Mouse (Mus musculus): ENCODE measurements at regions not wholly inside any gene's neighbourhood (a gene's known extent, or its start where the extent isn't known, plus 50 kb on each side); places are given as distances from the start of the nearest gene placed in this dataset.

DNA sequence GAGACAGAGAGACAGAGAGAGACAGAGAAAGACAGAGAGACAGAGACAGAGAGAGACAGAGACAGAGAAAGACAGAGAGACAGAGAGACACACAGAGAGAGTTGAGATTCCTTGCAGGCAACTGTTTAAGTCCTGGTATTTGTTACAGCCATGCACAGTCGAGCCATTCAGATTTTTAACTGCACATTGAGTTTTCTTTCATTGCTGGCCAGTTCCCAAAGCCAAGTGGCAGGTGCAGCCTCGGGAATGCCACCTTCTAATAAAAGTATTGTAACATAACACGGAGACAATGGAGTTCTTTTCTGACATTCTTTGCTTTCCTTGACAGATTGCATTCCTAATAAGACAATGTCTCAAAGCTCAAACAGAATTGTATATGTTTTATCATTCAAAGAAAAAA lies 306.3 kb upstream of the Flrt2 start:
- ATAC-seq (ENCODE audit: low TSS enrichment) = no peak

DNA sequence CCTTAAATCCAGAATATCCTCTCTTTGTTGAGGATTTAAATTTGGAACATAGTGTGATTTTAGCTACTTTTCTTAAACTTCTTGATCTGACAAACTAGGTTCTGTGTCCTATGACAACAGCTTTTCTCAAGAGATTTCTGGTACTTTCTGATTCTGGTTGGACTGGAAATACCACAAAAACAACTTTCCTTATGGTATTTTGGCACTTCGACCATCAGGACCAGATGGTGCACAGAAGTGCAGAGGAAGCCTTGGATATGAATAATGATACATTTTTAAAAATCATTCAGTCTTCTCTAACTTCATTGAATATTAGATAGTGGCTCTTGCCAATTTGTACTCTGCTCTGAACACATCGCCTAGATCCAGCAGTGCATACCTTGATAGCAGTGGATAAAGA lies 303.8 kb upstream of the Flrt2 start:
- ATAC-seq (ENCODE audit: low TSS enrichment) = peak; percentile 96

DNA sequence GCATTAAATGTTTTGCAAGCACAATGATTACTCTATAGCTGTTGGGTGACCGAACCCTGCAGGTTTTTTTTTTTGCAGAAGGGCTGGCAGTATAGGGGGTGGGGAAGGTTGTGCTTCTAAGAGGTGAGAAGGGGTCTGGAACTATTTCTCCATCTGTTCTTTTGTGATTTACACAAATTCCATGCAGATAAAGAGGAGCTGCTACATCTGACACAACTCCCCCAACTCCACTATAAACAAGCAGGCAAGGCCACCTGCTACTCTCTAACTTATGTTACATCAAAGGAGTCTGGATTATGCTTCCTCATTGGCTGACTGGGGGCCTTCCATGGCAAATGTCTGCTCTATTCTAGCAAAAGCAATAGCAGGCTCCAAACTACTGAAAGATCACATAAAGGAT lies 299.2 kb upstream of the Flrt2 start:
- ATAC-seq (ENCODE audit: low TSS enrichment) = no peak

DNA sequence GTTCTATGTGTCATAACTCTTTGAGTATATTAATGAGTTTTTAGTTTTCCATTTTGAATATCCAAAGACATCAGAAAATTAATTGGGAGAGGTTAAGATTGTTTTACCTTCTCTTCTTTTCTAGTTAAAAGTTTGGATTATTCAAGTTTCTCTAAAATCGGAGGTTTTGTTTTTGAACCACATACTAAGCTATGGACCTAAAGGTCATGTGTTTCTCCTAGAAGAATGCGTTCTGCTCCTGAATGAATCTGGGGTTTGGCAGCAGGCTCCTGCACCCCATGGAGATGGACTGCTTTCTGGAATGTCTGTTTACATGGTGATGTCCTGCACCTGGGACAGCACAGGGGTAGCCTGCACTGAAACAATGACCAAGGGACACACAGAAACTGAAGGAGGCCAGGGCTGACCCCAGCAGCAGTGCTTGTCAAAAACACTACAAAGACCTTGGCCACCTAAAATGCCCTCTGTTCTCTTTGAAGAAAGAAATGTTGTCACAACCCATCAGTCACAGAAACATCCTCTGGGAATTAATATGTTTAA lies 297.0 kb upstream of the Flrt2 start:
- no peak for ATAC-seq (ENCODE audit: low TSS enrichment)

DNA sequence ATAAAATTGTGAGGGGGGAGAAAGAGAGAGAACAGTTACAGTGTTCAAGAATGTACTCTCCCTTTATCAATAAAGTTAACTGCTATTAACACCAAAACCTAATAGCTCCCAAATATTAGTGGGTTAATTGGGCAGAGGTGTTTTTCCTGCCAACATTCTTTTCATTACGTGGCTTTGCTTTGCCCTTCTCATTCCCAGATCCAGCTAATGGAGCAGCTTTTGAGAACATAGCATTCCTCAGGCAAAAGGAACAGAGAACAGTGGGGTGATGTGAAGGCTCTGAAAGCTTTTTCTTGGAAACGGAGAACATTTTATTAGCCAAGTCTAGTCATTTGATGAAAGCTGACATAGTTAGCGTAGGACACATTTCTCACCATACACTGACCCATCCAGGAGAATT lies 271.2 kb upstream of the Flrt2 start:
- ATAC-seq (ENCODE audit: low TSS enrichment) = peak; percentile 20; the same call in 1 of the 2 replicates

DNA sequence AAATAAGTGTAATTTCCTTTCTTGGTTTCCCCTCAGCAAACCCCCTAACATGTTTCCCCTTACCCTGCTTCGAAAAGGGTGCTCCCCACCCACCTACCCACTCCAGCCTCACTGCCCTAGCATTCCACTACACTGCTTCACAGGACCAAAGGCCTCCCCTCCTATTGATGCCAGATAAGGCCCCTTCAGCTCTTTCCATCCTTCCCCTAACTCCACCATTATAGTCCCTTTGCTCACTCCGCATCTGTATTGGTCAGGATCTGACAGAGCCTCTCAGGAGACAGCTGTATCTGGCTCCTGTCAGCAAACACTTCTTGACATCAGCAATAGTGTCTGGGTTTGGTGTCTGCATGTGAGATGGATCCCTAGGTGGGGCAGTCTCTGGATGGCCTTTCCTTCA lies 267.3 kb upstream of the Flrt2 start:
- no peak for ATAC-seq (ENCODE audit: low TSS enrichment)

DNA sequence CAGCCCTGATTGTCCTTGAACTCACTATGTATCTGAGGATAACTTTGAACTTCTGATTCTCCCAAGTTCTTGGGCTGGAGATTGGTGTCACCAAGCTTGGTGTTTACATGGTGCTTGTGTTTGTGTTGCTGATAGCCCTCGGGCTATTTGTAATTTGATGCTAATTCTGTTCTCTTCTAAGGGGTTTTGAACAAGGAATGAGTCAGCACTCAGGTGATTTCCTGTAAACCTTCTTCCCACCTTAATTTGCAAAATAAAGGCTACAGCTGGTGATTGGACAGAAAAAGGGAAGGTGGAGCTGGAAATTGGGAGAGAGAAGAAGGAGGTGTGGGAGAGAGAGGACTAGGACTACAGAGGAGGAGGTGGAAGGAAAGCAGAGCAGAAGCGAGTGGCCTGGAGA lies 254.8 kb upstream of the Flrt2 start:
- ATAC-seq (ENCODE audit: low TSS enrichment) = no peak

DNA sequence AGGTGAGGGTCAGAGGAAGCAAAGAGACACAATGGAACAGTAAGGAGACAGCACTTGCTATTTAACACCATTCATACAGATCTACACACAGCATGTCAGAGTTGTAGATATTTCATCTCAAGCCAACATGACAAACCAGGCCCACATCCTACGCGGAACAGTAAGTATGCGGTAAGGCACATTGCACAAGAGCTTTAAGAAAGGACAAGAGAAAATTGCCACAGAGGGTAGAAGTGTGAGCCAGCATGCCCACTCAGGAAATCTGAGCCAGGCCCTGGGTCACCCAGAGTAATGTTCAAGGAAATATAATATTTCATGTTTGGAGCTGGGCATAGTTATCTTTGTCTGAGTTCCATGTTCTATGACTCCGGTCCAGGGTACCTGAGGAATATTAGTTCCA lies 234.5 kb upstream of the Flrt2 start:
- no peak for ATAC-seq (ENCODE audit: low TSS enrichment)

DNA sequence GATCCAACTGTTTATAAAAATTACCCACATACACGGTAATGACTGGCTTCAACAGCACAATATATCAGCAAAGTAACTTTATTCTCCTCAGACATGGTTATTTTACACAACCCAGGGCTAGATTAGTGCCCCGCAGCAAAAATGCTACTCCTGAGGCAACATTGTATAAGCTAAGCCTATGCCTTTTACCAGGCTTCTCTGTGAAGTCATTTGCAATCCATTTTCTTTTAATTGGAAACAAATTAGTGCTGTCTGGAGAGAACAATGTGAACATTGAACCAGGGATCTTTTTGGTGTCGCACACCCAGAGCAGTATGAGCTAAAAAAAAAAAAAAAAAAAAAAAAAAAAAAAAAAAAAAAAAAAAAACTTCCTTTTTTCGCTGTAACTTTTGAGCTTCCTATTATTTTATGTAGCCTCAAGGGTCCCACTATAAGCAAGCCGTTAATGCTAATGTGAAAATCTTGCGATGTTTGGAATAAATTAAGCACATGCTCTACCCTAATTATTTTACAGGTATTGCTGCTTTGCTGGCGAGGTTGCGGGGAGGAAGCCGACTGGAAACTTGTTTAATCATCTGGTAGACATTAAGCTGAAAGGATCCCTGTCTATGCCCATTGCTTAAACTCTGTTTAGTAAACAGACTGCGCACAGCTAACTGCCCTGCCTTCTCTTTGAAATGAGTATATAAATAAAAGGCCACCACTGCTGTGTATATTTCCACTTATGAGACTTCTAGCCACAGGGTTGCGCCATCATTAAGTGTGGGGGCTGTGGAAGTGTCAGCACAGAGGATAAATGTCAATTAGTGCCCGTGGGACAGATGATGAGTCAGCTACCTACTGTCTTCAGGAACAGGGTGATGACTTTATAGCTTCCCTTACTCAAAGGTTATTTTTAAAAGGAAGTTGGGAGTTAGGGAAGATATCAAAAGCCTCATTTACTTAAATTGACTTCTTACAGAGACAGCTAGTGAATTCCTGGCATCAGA lies 225.2 kb upstream of the Flrt2 start:
- ATAC-seq (ENCODE audit: low TSS enrichment) = no peak

DNA sequence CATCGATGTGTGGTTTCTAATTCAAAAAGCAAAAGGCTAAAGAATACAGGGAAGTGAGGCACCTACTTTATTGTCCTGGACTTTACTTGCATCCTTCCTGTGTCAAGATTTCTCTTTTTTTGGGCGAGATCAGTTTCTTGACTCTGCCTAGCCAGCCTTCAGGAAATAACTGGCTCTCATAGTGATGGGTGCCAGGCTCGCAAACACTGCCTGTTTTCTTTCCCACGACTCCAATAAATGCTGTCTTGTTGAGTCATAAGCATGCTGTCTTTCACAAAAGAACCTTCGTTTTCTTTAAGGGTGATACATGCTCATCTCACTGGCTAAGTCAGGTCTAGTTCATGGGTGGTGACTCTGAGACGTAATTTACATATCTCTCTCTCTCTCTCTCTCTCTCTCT lies 222.1 kb upstream of the Flrt2 start:
- no peak for ATAC-seq (ENCODE audit: low TSS enrichment)

DNA sequence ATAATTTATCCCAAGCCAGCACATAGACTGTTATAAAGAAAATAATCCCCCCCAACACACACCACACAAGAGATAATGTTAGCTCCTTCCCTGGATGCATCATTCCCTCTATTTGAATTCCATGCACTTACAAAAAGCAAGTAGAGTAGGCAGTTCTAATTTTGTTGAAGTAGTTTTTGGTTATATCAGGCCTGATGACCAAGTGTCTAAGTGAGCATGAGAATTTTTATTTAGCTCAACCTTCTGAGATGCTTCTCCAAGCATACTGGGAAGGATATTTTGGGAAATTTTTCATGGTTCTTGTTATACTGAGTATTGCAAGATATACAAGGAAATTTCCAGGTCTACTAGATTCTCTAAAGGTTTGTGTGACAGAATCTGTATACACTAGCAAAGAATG lies 205.5 kb upstream of the Flrt2 start:
- peak; percentile 86 for ATAC-seq (ENCODE audit: low TSS enrichment)

DNA sequence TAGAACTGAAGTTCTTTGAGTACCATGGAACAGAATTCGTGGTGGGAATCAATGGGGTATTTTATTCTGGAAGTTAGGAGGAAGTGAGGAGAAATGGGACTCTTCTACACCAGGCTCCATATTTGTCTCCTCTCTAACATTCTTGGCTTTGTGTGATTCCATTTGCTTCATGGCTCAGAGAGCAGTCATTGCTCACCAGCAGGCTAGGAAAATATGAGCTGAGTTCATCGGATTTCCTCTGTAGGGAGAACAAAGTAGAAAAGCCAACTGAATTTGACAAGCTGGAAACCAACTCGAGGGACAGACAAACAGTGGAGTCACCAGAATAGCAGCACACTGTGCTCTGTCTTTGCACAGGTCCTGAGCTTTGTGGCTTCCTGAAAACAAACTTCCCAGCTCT lies 203.7 kb upstream of the Flrt2 start:
- 0 out of 2 replicates have a peak, but pooled peaks have one; percentile 18 for ATAC-seq (ENCODE audit: low TSS enrichment)

DNA sequence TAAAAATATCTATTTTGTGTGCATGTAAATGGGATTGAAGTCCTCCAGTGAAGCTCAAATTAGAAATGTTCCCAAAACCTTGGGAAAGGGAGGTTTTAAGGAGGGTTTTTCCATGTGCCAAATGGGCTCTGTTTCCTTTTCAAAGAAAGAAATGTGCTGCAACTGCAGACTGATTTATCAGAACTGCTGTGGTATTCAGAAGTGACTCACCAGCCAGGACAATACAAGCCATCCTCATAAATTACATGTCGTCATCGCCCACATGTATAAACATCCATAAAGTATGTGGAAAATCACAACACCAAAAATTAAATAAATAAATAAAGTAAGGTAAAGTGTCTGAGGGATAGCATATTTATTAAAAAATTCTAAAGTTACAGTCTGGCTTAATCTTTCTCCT lies 202.7 kb upstream of the Flrt2 start:
- peak; percentile 47; the same call in 1 of the 2 replicates for ATAC-seq (ENCODE audit: low TSS enrichment)

DNA sequence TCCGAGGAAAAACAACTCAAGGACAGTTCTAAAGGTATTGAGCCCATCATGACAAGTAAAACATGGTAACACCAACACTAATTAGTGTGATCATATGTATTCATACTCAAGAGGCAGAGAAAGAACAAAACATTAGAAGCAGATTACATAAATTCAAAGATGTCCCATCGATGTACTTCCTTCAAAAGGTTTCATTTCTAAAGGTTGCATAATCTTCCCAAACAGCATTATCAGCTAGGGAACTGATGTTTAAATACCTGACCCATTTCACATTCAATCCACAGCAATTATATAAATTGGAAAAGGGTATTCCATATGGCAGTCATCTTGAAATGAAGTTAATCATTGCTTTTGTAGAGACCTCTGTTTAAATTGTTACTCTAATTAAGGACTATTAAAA lies 202.2 kb upstream of the Flrt2 start:
- no peak for ATAC-seq (ENCODE audit: low TSS enrichment)

DNA sequence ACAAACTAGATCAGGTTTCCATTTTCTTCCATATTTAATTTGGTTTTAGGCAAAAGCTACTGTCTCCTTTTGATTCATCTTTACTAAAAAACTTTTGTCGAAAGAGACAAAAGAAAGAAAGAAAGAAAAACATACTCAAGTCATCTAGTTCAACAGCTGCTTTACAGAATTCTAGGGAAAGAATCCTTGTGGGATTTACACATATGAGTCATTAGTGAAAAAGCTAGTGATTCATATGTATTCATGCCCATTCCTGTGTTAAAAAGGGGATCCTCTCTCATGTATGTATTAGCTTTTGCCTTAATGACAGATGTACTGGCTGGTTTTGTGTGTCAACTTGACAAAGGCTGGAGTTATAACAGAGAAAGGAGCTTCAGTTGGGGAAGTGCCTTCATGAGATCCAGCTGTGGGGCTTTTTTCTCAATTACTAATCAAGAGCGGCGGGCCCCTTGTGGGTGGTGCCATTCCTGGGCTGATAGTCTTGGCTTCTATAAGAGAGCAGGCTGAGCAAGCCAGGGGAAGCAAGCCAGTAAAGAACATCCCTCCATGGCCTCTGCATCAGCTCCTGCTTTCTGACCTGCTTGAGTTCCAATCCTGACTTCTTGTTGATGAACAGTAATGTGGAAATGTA lies 200.1 kb upstream of the Flrt2 start:
- peak; percentile 80 for ATAC-seq (ENCODE audit: low TSS enrichment)

DNA sequence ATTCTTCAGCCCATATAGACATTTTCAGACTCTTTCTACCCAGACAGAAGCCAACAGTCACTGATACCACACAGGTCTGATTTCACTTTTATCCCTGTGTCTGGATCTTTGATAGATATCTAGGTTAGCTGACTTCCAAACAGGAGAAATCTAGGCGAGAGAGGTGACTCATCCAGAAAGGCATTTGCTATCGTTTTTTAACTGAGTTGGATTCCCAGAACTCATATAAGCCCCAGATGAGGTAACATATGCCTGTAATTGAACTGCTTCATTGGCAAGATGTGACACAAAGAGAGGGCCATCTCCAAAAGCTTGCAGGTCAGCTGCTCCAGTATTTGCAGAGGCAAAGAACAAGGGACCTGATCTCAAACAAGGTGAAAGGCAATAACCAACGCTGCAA lies 190.6 kb upstream of the Flrt2 start:
- ATAC-seq (ENCODE audit: low TSS enrichment) = peak; percentile 65; the same call in 1 of the 2 replicates

DNA sequence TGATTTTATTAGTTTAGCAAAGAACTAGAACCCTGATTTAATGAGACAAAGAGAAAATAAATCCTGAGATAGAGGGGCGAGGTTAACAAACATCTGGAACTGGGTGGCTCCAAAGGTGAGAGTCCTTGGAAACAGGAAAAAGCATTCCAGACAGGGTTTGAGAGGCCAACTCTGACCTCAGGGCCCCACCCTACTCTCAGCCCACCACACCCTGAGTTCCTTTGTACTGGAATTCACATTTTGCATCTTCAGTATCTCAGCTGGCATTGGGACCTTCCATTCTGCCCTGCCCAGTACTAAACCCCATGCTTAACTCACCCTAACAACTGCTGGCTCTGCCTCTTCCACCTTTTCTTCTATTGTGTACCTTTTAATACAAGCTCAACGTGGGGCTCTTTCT lies 172.0 kb upstream of the Flrt2 start:
- ATAC-seq (ENCODE audit: low TSS enrichment) = no peak

DNA sequence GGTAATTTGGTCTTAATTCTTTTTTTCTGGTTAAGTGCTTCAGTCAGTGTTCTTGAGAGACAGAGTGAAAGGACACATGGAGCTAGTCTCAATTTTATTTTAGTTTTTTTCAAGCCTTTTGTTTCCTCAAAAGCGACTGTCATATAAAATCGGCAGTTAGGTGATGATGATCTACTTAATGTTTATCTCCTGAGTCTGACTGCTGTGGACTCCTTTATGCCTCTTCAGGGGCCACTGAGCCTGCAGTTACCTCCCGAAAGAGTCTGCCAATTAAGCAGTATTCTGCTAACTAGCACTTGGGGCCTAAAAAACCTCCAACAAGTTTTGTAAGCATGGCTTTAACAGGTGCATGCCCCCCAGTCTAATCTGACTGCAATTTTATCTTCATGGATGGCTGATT lies 170.0 kb upstream of the Flrt2 start:
- no peak for ATAC-seq (ENCODE audit: low TSS enrichment)

DNA sequence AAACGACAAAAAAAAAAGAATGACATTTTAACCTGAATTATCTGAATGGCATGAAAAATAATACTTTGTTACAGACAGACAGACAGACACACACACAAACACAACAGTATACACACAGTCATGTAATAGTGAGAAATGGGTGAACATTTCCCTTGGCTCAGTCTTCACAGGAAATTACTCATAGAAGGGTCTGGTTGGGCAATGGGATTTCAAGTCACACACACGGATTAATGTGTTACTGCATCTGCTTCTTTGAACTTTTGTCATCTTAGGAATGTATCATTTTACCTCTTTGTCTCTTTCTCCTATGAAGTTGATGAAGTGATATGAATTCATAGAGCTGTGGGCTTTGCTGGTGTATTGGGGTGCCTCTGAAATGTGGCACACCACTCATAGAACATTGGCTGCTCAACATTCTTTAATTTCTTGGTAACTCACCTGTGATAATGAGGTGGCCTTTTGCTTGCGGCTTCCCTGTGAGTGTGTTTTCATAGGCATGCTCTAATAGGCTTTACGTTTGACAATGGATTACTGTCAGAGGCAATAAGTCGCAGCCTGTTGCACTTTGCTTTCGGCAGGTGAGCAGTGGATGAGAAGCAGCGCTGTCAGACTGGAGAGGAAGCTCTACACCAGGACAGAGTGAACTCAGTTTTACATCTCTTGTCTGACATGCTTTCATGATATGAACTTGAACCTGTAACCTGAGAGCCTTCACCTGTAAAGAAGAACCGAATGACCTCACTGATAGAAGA lies 158.0 kb upstream of the Flrt2 start:
- no peak for ATAC-seq (ENCODE audit: low TSS enrichment)

DNA sequence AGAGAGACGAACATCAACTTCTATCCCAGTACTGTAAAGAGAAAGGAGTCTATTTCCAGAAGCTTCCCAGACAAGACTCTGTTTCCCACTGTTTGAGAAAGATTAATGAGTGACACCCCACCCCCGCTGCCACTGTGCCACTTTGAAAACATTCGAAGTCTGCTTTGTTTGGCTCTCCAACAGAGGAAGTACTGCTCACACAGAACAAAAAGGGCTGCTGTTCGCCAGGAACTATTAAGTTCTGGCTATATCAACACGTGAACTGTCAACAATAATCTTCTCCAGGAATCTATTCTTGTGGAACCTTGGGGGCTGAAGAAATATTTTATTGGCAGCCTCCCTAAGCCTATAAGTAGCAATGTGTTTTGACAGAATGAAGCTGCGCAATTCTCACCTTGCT lies 144.7 kb upstream of the Flrt2 start:
- ATAC-seq (ENCODE audit: low TSS enrichment) = no peak

DNA sequence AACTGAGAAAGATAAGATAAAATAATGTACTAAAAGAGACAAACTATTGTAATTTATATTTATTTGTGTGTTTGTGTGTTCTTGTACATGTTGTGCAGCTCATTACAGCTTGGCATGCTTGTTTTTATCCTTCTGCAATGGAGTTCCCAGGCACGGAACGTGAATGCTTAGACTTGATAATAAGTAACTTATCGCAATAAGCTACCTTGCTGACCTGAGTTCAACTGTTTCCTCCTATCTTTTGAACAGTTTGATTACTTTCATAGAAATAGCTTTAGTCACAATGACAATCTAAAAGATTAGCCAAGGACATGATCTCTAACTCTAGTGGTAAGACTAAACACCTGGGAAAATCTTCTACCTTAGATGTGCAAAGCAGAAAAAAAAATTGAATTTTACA lies 138.9 kb upstream of the Flrt2 start:
- no peak for ATAC-seq (ENCODE audit: low TSS enrichment)

Data from frontal cortex, adult (tissue).